Mouse (Mus musculus): Measurements from ENCODE around the gene Sox5. TPM values are rescaled to one million over a fixed set of nuclear protein-coding genes. Genes with fewer than 3 reads are reported as not detected.

The Sox5 gene
- polyA plus RNA-seq (2015; fragmentation: Nextera tagmentation; extraction: Ambion mirVana): 238 and 246 TPM in 2 replicates

DNA sequence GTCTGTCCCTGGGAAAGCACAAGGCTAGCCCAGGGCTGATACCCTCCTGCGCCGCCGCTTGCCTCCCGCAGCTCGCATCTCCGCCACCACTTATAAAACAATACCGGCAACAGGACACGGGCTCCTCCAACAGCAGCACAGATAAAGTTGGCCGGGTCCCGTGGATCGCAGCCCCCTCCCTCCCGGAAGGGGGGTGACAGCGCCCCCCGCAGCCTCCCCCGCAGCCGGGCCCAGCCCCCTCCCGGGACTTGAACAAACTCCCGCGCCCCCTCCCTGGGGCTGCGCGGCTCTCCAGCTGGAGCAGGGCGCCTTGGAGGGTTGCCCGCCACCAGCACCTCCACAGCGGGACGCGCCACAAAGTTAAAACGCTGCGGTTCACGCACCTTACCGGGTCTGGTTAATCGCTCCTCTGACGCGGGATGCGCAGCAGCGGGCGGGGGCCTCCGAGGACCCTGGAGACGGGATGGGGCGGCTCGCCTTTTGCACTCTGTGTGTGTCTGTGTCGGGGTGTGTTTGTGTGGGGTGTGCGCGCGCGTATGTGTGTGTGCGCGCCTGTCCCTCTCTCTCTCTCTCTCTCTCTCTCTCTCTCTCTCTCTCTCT, at the start of gene Sox5:
TSS of gene Sox5 (minus strand) at position 547 of the 600 bp plus-strand sequence.
- Histone ChIP-seq H3K4me1 (replicated peaks; ENCODE audit: control insufficient read depth, insufficient read depth, low read length) (peaks cover 18% of the 10 kb centered on the region), H3K4me2 (ENCODE audit: low read length) (peak within 1 kb of the TSS; percentile 95), H3K27me3 (replicated peaks; ENCODE audit: control insufficient read depth, insufficient read depth, low read length) (no peaks in the 10 kb centered on the region), H3K9ac (replicated peaks; ENCODE audit: low read depth, low read length) (peak within 1 kb of the TSS; percentile 87), H3K4me3 (replicated peaks; ENCODE audit: low read length) (peak within 1 kb of the TSS; percentile 82), H3K27ac (ENCODE audit: low read length) (peak within 1 kb of the TSS; percentile 75), H3K9me3 (ENCODE audit: control insufficient read depth, low read length) (no peaks in the 10 kb centered on the region), H3K36me3 (ENCODE audit: control insufficient read depth, insufficient read depth) (no peaks in the 10 kb centered on the region)
- under 1% methylated on average over 40 of the region's 47 CpGs for WGBS
- peak; percentile 80 for ATAC-seq

DNA sequence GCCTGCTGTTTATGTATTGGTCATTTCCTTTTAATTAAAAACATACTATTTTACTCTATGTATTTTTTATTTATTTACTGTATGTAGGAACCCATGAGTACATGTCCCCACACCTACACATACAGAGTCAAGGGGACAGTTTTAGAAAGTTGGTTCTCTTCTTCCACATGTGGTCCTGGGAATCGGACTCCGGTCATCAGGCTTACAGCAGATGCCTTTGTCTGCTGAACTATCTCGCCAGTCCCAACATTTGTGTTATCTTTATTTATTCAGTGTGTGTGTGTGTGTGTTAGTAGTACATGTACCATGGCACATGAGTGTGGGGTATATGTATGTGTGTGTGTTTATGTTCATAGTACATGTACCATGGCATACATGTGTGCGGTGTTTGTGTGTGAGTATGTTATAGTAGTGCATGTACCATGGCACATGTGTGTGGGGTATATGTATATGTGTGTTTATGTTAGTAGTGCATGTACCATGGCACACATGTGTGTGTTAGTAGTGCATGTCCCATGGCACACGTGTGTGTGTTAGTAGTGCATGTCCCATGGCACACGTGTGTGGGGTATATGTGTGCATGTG, 43.3 kb upstream of the Sox5 start:
- 95% methylated on average over 6 of the region's 6 CpGs for WGBS
- no peak overlapping the region for H3K4me2 ChIP-seq (ENCODE audit: low read length)
- ATAC-seq: no peak
- no peaks in the 10 kb centered on the region for H3K36me3 ChIP-seq (ENCODE audit: control insufficient read depth, insufficient read depth)
- H3K9me3 ChIP-seq (ENCODE audit: control insufficient read depth, low read length): no peaks in the 10 kb centered on the region
- no peaks in the 10 kb centered on the region for H3K27me3 ChIP-seq (replicated peaks; ENCODE audit: control insufficient read depth, insufficient read depth, low read length)
- H3K9ac ChIP-seq (replicated peaks; ENCODE audit: low read depth, low read length): no peak overlapping the region
- H3K27ac ChIP-seq (ENCODE audit: low read length): no peak overlapping the region
- H3K4me3 ChIP-seq (replicated peaks; ENCODE audit: low read length): no peak overlapping the region
- H3K4me1 ChIP-seq (replicated peaks; ENCODE audit: control insufficient read depth, insufficient read depth, low read length): no peaks in the 10 kb centered on the region

DNA sequence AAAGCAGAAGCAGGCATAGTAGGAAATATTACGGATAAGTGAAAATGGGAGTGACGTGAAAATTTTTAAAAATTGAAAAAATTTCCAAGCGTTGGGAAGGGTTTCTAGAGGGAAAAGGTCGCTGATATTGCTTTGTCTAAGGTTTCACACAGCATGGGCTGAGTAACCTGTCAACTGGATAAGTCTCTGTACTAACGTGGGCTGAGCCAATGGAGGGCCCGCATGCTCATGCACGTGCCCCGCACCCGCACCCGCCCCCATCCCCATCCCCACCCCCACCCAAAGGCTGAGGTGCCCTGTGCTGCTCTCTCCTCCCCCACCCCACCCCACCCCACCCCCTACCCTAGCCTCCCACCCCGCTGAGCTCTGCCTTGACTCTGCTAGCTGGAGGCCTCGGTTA, 42.4 kb upstream of the Sox5 start:
- Histone ChIP-seq H3K9ac (replicated peaks; ENCODE audit: low read depth, low read length) (no peak overlapping the region), H3K4me2 (ENCODE audit: low read length) (no peak overlapping the region), H3K4me1 (replicated peaks; ENCODE audit: control insufficient read depth, insufficient read depth, low read length) (no peaks in the 10 kb centered on the region), H3K27me3 (replicated peaks; ENCODE audit: control insufficient read depth, insufficient read depth, low read length) (no peaks in the 10 kb centered on the region), H3K9me3 (ENCODE audit: control insufficient read depth, low read length) (no peaks in the 10 kb centered on the region), H3K4me3 (replicated peaks; ENCODE audit: low read length) (no peak overlapping the region), H3K36me3 (ENCODE audit: control insufficient read depth, insufficient read depth) (no peaks in the 10 kb centered on the region), H3K27ac (ENCODE audit: low read length) (no peak overlapping the region)
- ATAC-seq: no peak
- 78% methylated on average over 12 of the region's 12 CpGs for WGBS

DNA sequence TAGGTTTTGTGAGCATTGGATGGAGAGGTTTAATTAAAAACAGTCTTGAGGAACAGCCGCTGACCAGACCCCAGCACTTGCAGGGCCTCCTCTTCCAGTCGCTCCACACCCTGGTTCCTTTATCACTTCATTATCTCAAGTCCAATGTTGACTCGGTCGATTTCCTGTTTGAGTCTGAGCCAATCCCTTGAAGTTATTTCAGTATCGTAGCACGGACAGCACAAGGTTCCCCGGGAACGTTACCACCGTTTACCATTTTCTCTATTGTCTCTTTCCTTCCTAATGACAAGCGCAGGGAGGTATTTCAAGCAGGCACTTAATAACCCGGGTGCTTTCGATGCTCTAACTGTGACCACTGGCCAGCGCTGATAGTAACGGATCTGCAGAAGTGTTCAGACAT, 40.8 kb upstream of the Sox5 start:
- 49% methylated on average over 14 of the region's 14 CpGs for WGBS
- no peaks in the 10 kb centered on the region for H3K36me3 ChIP-seq (ENCODE audit: control insufficient read depth, insufficient read depth)
- no peak for ATAC-seq

DNA sequence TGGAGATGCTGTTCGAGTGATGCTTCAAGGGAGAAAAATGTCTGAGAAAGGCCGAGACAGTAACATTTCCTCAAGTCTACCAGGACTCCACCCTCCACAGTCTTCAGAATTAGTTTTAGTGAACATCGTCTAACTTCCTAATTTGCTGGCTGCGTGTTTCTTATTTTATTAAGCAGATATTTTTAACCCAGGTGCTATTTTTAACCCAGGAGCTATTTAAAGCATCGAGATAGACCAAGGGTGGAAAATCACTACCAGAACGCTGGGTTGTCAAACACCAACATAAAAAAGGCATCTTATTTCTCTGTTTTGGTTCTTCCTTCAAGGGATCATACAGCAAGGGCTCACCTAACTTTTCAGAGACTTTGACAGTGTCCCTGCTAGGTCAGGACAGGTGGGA, 39.2 kb upstream of the Sox5 start:
- Histone ChIP-seq H3K27me3 (replicated peaks; ENCODE audit: control insufficient read depth, insufficient read depth, low read length) (no peaks in the 10 kb centered on the region), H3K4me3 (replicated peaks; ENCODE audit: low read length) (no peak overlapping the region), H3K4me2 (ENCODE audit: low read length) (no peak overlapping the region), H3K4me1 (replicated peaks; ENCODE audit: control insufficient read depth, insufficient read depth, low read length) (no peaks in the 10 kb centered on the region), H3K9me3 (ENCODE audit: control insufficient read depth, low read length) (no peaks in the 10 kb centered on the region), H3K27ac (ENCODE audit: low read length) (no peak overlapping the region), H3K36me3 (ENCODE audit: control insufficient read depth, insufficient read depth) (no peaks in the 10 kb centered on the region), H3K9ac (replicated peaks; ENCODE audit: low read depth, low read length) (no peak overlapping the region)
- 93% methylated on average over 6 of the region's 6 CpGs for WGBS
- no peak for ATAC-seq

More for the DNA sequence above, 40.8 kb upstream of the Sox5 start:
- H3K9ac ChIP-seq (replicated peaks; ENCODE audit: low read depth, low read length): no peak overlapping the region
- no peaks in the 10 kb centered on the region for H3K9me3 ChIP-seq (ENCODE audit: control insufficient read depth, low read length)
- H3K4me3 ChIP-seq (replicated peaks; ENCODE audit: low read length): no peak overlapping the region
- H3K27ac ChIP-seq (ENCODE audit: low read length): no peak overlapping the region
- no peak overlapping the region for H3K4me2 ChIP-seq (ENCODE audit: low read length)
- H3K4me1 ChIP-seq (replicated peaks; ENCODE audit: control insufficient read depth, insufficient read depth, low read length): no peaks in the 10 kb centered on the region
- H3K27me3 ChIP-seq (replicated peaks; ENCODE audit: control insufficient read depth, insufficient read depth, low read length): no peaks in the 10 kb centered on the region

DNA sequence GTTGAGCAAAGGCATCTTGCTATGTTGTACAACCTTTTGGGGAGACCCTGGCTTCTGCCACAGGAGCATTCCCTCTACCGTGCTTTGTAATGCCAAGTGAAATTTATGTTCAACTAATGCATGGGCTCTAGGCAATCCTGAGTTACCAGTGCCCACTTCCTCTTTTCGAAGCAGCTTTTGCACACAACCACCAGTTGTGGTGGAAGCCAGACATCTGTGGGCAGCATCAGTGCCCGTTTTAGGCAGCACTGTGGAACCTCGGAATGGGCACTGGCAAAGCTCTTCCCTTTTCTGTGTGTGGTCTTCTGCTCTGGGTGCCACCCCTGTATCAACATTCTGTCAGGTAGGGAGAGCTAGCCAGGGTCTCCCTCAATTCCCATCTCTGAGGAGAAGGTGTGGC, 36.2 kb upstream of the Sox5 start:
- WGBS: 95% methylated on average over 4 of the region's 4 CpGs
- ATAC-seq: no peak

DNA sequence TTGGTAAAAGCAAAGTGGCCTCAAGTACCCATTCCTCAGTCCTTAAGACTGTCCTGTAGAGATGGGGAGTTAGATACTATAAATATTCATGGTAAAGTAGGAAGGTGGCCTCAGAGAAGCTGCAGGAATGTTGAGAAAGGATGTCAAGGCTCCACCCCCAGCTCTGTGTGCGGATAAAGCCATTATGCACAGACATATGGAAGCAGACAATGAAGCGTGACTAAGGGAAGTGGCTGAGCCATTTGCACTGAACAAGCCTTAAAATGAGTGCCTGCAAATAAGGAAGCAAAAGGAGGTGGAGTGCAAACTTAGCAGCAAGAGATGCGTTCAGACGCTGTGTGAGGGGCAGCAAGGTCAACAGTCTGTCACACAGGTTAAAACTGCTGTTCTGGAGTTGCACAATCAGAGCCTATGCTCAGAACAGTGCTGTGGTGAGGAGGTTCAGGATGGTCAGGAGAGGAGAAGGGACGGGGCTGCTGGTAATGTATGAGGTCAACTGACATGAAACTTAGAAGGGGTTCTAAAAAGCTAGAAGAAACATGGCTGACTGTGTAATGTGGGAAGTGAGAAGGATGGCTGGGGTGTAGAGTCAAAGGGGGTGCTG, 35.7 kb upstream of the Sox5 start:
- no peaks in the 10 kb centered on the region for H3K9me3 ChIP-seq (ENCODE audit: control insufficient read depth, low read length)
- H3K27ac ChIP-seq (ENCODE audit: low read length): no peak overlapping the region
- H3K27me3 ChIP-seq (replicated peaks; ENCODE audit: control insufficient read depth, insufficient read depth, low read length): no peaks in the 10 kb centered on the region
- H3K4me1 ChIP-seq (replicated peaks; ENCODE audit: control insufficient read depth, insufficient read depth, low read length): peaks cover 10% of the 10 kb centered on the region; the same call in 1 of the 2 replicates
- ATAC-seq: no peak
- H3K9ac ChIP-seq (replicated peaks; ENCODE audit: low read depth, low read length): no peak overlapping the region
- H3K4me2 ChIP-seq (ENCODE audit: low read length): no peak overlapping the region
- no peak overlapping the region for H3K4me3 ChIP-seq (replicated peaks; ENCODE audit: low read length)
- WGBS: 70% methylated on average over 5 of the region's 5 CpGs
- H3K36me3 ChIP-seq (ENCODE audit: control insufficient read depth, insufficient read depth): no peaks in the 10 kb centered on the region

More for the DNA sequence above, 36.2 kb upstream of the Sox5 start:
- no peak overlapping the region for H3K4me2 ChIP-seq (ENCODE audit: low read length)
- no peaks in the 10 kb centered on the region for H3K36me3 ChIP-seq (ENCODE audit: control insufficient read depth, insufficient read depth)
- H3K4me3 ChIP-seq (replicated peaks; ENCODE audit: low read length): no peak overlapping the region
- no peaks in the 10 kb centered on the region for H3K27me3 ChIP-seq (replicated peaks; ENCODE audit: control insufficient read depth, insufficient read depth, low read length)
- H3K27ac ChIP-seq (ENCODE audit: low read length): no peak overlapping the region
- no peak overlapping the region for H3K9ac ChIP-seq (replicated peaks; ENCODE audit: low read depth, low read length)
- peaks cover 10% of the 10 kb centered on the region; the same call in 1 of the 2 replicates for H3K4me1 ChIP-seq (replicated peaks; ENCODE audit: control insufficient read depth, insufficient read depth, low read length)
- H3K9me3 ChIP-seq (ENCODE audit: control insufficient read depth, low read length): no peaks in the 10 kb centered on the region

DNA sequence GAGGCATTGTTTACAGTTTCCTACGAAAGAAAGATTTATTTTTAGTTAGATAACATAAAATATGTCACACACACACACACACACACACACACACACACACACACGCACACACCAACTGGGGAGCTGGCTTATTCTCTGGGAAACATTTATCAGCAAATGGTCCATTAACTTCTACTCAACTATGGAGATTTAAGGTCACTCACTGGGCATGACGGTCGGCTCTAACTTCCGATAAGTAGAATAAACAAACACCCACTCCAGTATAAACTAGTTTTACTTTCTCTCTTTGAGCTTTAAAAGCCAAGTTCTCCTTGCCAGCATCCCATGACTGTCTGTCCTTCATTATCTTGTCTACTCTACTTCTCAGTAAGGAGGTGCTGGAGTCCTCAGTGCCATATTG, 33.8 kb upstream of the Sox5 start:
- 78% methylated on average over 5 of the region's 5 CpGs for WGBS
- Histone ChIP-seq H3K4me3 (replicated peaks; ENCODE audit: low read length) (no peak overlapping the region), H3K9me3 (ENCODE audit: control insufficient read depth, low read length) (no peaks in the 10 kb centered on the region), H3K4me1 (replicated peaks; ENCODE audit: control insufficient read depth, insufficient read depth, low read length) (peaks cover 10% of the 10 kb centered on the region; the same call in 1 of the 2 replicates), H3K27ac (ENCODE audit: low read length) (no peak overlapping the region), H3K27me3 (replicated peaks; ENCODE audit: control insufficient read depth, insufficient read depth, low read length) (no peaks in the 10 kb centered on the region), H3K9ac (replicated peaks; ENCODE audit: low read depth, low read length) (no peak overlapping the region), H3K4me2 (ENCODE audit: low read length) (no peak overlapping the region), H3K36me3 (ENCODE audit: control insufficient read depth, insufficient read depth) (no peaks in the 10 kb centered on the region)
- no peak for ATAC-seq

DNA sequence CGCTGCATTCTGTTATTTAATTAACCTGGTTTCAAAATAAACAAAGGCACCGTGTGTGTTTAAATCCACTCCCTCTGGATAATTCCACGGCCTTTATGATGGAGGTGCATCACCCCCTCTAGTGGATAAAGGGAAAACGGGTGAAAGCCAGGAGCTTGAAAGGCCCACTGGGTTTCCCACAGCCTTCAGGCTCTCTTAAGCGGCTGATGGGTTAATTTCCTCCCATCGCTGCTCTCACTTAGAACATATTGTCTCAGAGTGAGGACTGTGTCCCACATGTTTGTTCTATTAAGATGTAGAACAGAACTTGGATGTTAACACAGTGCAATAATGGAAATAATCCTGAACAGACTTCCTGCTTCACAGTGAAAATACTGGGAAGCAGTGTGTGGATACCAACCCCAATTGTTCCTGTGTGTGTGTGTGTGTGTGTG, 33.2 kb upstream of the Sox5 start:
- no peaks in the 10 kb centered on the region for H3K9me3 ChIP-seq (ENCODE audit: control insufficient read depth, low read length)
- ATAC-seq: peak; percentile 81
- H3K9ac ChIP-seq (replicated peaks; ENCODE audit: low read depth, low read length): no peak overlapping the region
- peaks cover 10% of the 10 kb centered on the region; the same call in 1 of the 2 replicates for H3K4me1 ChIP-seq (replicated peaks; ENCODE audit: control insufficient read depth, insufficient read depth, low read length)
- no peaks in the 10 kb centered on the region for H3K27me3 ChIP-seq (replicated peaks; ENCODE audit: control insufficient read depth, insufficient read depth, low read length)
- no peaks in the 10 kb centered on the region for H3K36me3 ChIP-seq (ENCODE audit: control insufficient read depth, insufficient read depth)
- H3K4me3 ChIP-seq (replicated peaks; ENCODE audit: low read length): no peak overlapping the region
- no peak overlapping the region for H3K27ac ChIP-seq (ENCODE audit: low read length)
- WGBS: 1% methylated on average over 6 of the region's 6 CpGs
- 0 out of 2 replicates have a peak overlapping the region, but pooled peaks have one; percentile 13 for H3K4me2 ChIP-seq (ENCODE audit: low read length)
